Mouse (Mus musculus): ENCODE measurements around the gene Nr5a2.

DNA sequence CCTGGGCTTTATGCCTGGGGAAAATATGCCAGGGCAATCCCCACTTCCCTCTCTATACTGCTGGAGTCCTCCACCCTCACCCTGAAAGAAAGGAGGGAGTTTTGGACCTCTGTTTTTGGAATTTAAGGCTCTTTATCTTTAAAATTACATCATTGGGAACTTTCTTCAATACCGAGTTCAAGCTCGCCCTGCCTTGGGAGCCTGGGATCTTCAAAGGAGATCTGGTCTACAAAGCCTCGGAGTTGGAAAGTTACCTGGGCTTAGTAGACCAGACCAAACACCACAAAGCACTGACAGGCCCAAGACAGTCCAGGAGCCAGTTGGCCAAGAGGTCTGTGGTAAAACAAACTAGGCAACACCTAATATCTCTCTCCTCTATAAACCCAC lies 6.1 kb downstream of the Nr5a2 start:
- TF ChIP-seq CTCF (conservative IDR thresholded peaks at IDR 0.05; ENCODE audit: insufficient read depth, insufficient read length, low read depth, low read length) (no peak), POLR2A (IDR thresholded peaks at IDR 0.05; ENCODE audit: low read depth, low read length) (no peak)
